Mouse (Mus musculus): Measurements from ENCODE around the gene Acap1.

- TF ChIP-seq CTCF (IDR thresholded peaks at IDR 0.05; ENCODE audit: borderline replicate concordance, extremely low read depth, insufficient read depth, insufficient read length): no peak
- no peak for TF ChIP-seq POLR2A (IDR thresholded peaks at IDR 0.05; ENCODE audit: borderline replicate concordance, extremely low read depth, insufficient read depth, insufficient read length, poor library complexity, severe bottlenecking)
These were observed 9.0 kb upstream of the Acap1 start for GRCm38 (mm10) chr11:69904311-69904710.

Data from brain, embryonic 14.5 days (tissue).